Mouse (Mus musculus) liver, embryonic 14.5 days (tissue): Measurements from ENCODE around the gene Wdtc1. TPM values are rescaled to one million over a fixed set of nuclear protein-coding genes. Genes with fewer than 3 reads are reported as not detected.
A peak's percentile ranks its signal among the peaks of the same experiment; 100 is the strongest.

Experiments
- ATAC-seq: fragments of 200-750 bp; cut with Nextera tagmentation; 2 replicates; pipeline ENCODE4 v1.8.0; 2017; ENCODE audit warnings: moderate number of reproducible peaks, mild to moderate bottlenecking, moderate library complexity; ENCODE audit not compliant: insufficient read depth
- DNase-seq, 3 experiments: peaks; one replicate each; pipeline ENCODE4 v3.0.0-alpha.2; 2012 to 2013; ENCODE audit warnings: low read depth in 3 of 3, low spot score in 3 of 3
- H3K27ac ChIP-seq: fragments of 300-500 bp; sonication (generic); 2 replicates; pipeline ENCODE4 v1.5.1; 2014; ENCODE audit warnings: moderate library complexity, mild to moderate bottlenecking, control low read depth, inconsistent platforms
- H3K27me3 ChIP-seq: fragments of 300-500 bp; sonication (generic); 2 replicates; pipeline ENCODE4 v1.6.1; 2014; ENCODE audit warnings: mild to moderate bottlenecking, low read length, moderate library complexity; ENCODE audit not compliant: control insufficient read depth, insufficient read depth
- H3K36me3 ChIP-seq: fragments of 300-500 bp; sonication (generic); replicated peaks from 2 replicates; pipeline ENCODE4 v1.6.1; 2014; ENCODE audit warnings: low read depth; ENCODE audit not compliant: control insufficient read depth, insufficient read depth
- H3K4me1 ChIP-seq, 2 experiments: fragments of 200-500 bp in 1 of 2; fragments of 300-500 bp in 1 of 2; sonication (generic) in 1 of 2; replicated peaks; 2 replicates each; pipeline ENCODE4 v1.6.1; 2012 to 2014; ENCODE audit warnings: antibody characterized with exemption in 1 of 2, inconsistent platforms in 1 of 2, low read length in 1 of 2; ENCODE audit not compliant: control insufficient read depth in 2 of 2, insufficient read depth in 2 of 2
- H3K4me2 ChIP-seq: fragments of 300-500 bp; sonication (generic); 2 replicates; pipeline ENCODE4 v1.6.1; 2014; ENCODE audit warnings: low read depth, mild to moderate bottlenecking, control low read depth, moderate library complexity
- H3K4me3 ChIP-seq, 2 experiments: fragments of 200-500 bp in 1 of 2; fragments of 300-500 bp in 1 of 2; sonication (generic) in 1 of 2; 2 replicates each; pipeline ENCODE4 v1.5.1; 2012 to 2014; ENCODE audit warnings: low read depth in 2 of 2, low read length in 2 of 2, mild to moderate bottlenecking in 2 of 2, control low read depth in 1 of 2, inconsistent platforms in 1 of 2, moderate library complexity in 1 of 2; ENCODE audit not compliant: insufficient read depth in 1 of 2
- H3K9ac ChIP-seq: fragments of 300-500 bp; sonication (generic); replicated peaks from 2 replicates; pipeline ENCODE4 v1.6.1; 2014; ENCODE audit warnings: mild to moderate bottlenecking, control low read depth, moderate library complexity
- H3K9me3 ChIP-seq: fragments of 300-500 bp; sonication (generic); 2 replicates; pipeline ENCODE4 v1.6.1; 2016; ENCODE audit warnings: low read length, mixed read lengths; ENCODE audit not compliant: control insufficient read depth
- CTCF ChIP-seq: IDR thresholded peaks from 2 replicates; pipeline ENCODE4 v1.5.1; 2016; ENCODE audit warnings: antibody characterized with exemption, low read depth, control low read depth
- EP300 ChIP-seq: IDR thresholded peaks from 2 replicates; pipeline ENCODE4 v1.6.1; 2016; ENCODE audit warnings: antibody characterized with exemption, low read depth
- WGBS: fragments of 180-500 bp; shearing (Covaris S2); extraction: QIAGEN DNeasy Blood & Tissue Kit; methylation state at CpG from one replicate; pipeline ENCODE4 v1.1.7; 2014; ENCODE audit not compliant: insufficient replicate concordance; 5-methylcytosine and 5-hydroxymethylcytosine counted together
- polyA plus RNA-seq, 2 experiments: library from polyadenylated mRNA; depleted of rRNA in 1 of 2; stranded (reverse) in 1 of 2; unstranded in 1 of 2; fragments of >200 nt; fragmentation: Nextera tagmentation in 1 of 2; extraction: Ambion mirVana in 1 of 2; gene quantifications; 2 replicates each; pipeline versions ENCODE4 v1.2.1 to v1.2.3; 2012 to 2014

Gene Wdtc1
- polyA plus RNA-seq (2012; rRNA removed): 6.4 and 7.0 TPM in 2 replicates
- 7.3 and 9.1 TPM in 2 replicates for polyA plus RNA-seq (2014; fragmentation: Nextera tagmentation; extraction: Ambion mirVana)

- H3K36me3 ChIP-seq: no peaks in the 10 kb centered on the region
- H3K9ac ChIP-seq: no peak within 1 kb of the TSS
- ATAC-seq (peak; percentile 55; the same call in 1 of the 2 replicates), DNase-seq (peak in 1 of 3 experiments; percentile 50)
- no peak within 1 kb of the TSS for H3K27ac ChIP-seq
- no peaks in the 10 kb centered on the region for H3K27me3 ChIP-seq
- TF ChIP-seq CTCF: no peak
- no peak for TF ChIP-seq EP300
- peak within 1 kb of the TSS; percentile 8; the same call in 1 of the 2 replicates for H3K4me2 ChIP-seq
- H3K4me3 ChIP-seq: 0 out of 4 replicates have a peak within 1 kb of the TSS, but pooled peaks of 1 of the 2 experiments have one; percentile 7
- H3K9me3 ChIP-seq: no peaks in the 10 kb centered on the region
- peaks cover 4 to 15% of the 10 kb centered on the region in 2 experiments for H3K4me1 ChIP-seq
- WGBS: 64% methylated on average over 23 of the region's 23 CpGs
Observed at GRCm38 (mm10) chr4:133353367-133354365, at the start of gene Wdtc1. Gene Wdtc1 (minus strand): TSS chr4:133353481.

- H3K4me1 ChIP-seq: peaks cover 16 to 21% of the 10 kb centered on the region in 2 experiments
- peak overlapping the region; percentile 23; the same call in 1 of the 2 replicates for H3K9ac ChIP-seq
- DNase-seq (no peak), ATAC-seq (peak; percentile 65)
- TF ChIP-seq EP300 (no peak), CTCF (no peak)
- peak overlapping the region; percentile 32 for H3K4me2 ChIP-seq
- no peaks in the 10 kb centered on the region for H3K27me3 ChIP-seq
- 14% methylated on average over 13 of the region's 13 CpGs for WGBS
- no peak overlapping the region for H3K4me3 ChIP-seq
- H3K27ac ChIP-seq: peak overlapping the region; percentile 36
- no peaks in the 10 kb centered on the region; the same call in 1 of the 2 replicates for H3K36me3 ChIP-seq
- H3K9me3 ChIP-seq: no peaks in the 10 kb centered on the region
Observed at GRCm38 (mm10) chr4:133402011-133402410, 48.7 kb upstream of the Wdtc1 start.

- Histone ChIP-seq H3K9ac (no peak overlapping the region), H3K4me2 (no peak overlapping the region), H3K36me3 (no peaks in the 10 kb centered on the region; the same call in 1 of the 2 replicates), H3K4me3 (no peak overlapping the region), H3K27me3 (no peaks in the 10 kb centered on the region), H3K4me1 (peaks cover 32 to 38% of the 10 kb centered on the region in 2 experiments), H3K9me3 (no peaks in the 10 kb centered on the region), H3K27ac (no peak overlapping the region)
- DNase-seq: no peak
- ATAC-seq: no peak
- no peak for TF ChIP-seq CTCF
- no peak for TF ChIP-seq EP300
- WGBS: 81% methylated on average over 7 of the region's 7 CpGs
Observed at GRCm38 (mm10) chr4:133400098-133400497, 46.8 kb upstream of the Wdtc1 start.

- Histone ChIP-seq H3K36me3 (no peaks in the 10 kb centered on the region; the same call in 1 of the 2 replicates), H3K4me1 (peaks cover 38 to 44% of the 10 kb centered on the region in 2 experiments), H3K27me3 (no peaks in the 10 kb centered on the region), H3K9ac (no peak overlapping the region), H3K4me3 (no peak overlapping the region), H3K4me2 (no peak overlapping the region), H3K9me3 (no peaks in the 10 kb centered on the region), H3K27ac (no peak overlapping the region)
- ATAC-seq (no peak), DNase-seq (no peak)
- TF ChIP-seq CTCF (no peak), EP300 (no peak)
- WGBS: 80% methylated on average over 6 of the region's 6 CpGs
Observed at GRCm38 (mm10) chr4:133399509-133399908, 46.2 kb upstream of the Wdtc1 start.

- TF ChIP-seq EP300 (no peak), CTCF (no peak)
- no peaks in the 10 kb centered on the region for H3K9me3 ChIP-seq
- 74% methylated on average over 5 of the region's 5 CpGs for WGBS
- ATAC-seq (no peak), DNase-seq (no peak)
- peaks cover 46 to 49% of the 10 kb centered on the region in 2 experiments for H3K4me1 ChIP-seq
- no peaks in the 10 kb centered on the region; the same call in 1 of the 2 replicates for H3K36me3 ChIP-seq
- H3K9ac ChIP-seq: no peak overlapping the region
- no peak overlapping the region for H3K27ac ChIP-seq
- H3K27me3 ChIP-seq: no peaks in the 10 kb centered on the region
- no peak overlapping the region for H3K4me3 ChIP-seq
- H3K4me2 ChIP-seq: no peak overlapping the region
Observed at GRCm38 (mm10) chr4:133398619-133399018, 45.3 kb upstream of the Wdtc1 start.
